Mouse (Mus musculus): ENCODE measurements around the gene Pla2r1. TPM values are rescaled to one million over a fixed set of nuclear protein-coding genes. Genes with fewer than 3 reads are reported as not detected.

Pla2r1 gene
- polyA plus RNA-seq, 1 experiment from 2014 or later: 1.0 TPM

- Histone ChIP-seq H3K27me3 (ENCODE audit: low read depth, poor library complexity, severe bottlenecking) (no peaks in the 10 kb centered on the region), H3K4me1 (peaks cover 6% of the 10 kb centered on the region), H3K36me3 (no peaks in the 10 kb centered on the region), H3K27ac (replicated peaks) (no peak overlapping the region), H3K9me3 (replicated peaks) (no peaks in the 10 kb centered on the region), H3K4me3 (no peak overlapping the region)
- WGBS: 90% methylated on average over 18 of the region's 18 CpGs
- DNase-seq (ENCODE audit: low spot score): no peak
These were observed 140.0 kb downstream of the Pla2r1 start for GRCm38 (mm10) chr2:60413006-60413650.

GRCm38 (mm10) chr2:60411181-60411580 lies 141.9 kb downstream of the Pla2r1 start:
- Histone ChIP-seq H3K27me3 (ENCODE audit: low read depth, poor library complexity, severe bottlenecking) (no peaks in the 10 kb centered on the region), H3K27ac (replicated peaks) (no peak overlapping the region), H3K36me3 (no peaks in the 10 kb centered on the region), H3K4me3 (no peak overlapping the region), H3K9me3 (replicated peaks) (no peaks in the 10 kb centered on the region), H3K4me1 (peaks cover 6% of the 10 kb centered on the region)
- no peak for DNase-seq (ENCODE audit: low spot score)
- WGBS: 89% methylated on average over 7 of the region's 7 CpGs

GRCm38 (mm10) chr2:60409989-60410763 lies 142.9 kb downstream of the Pla2r1 start:
- peaks cover 6% of the 10 kb centered on the region for H3K4me1 ChIP-seq
- no peaks in the 10 kb centered on the region for H3K27me3 ChIP-seq (ENCODE audit: low read depth, poor library complexity, severe bottlenecking)
- no peaks in the 10 kb centered on the region for H3K9me3 ChIP-seq (replicated peaks)
- H3K4me3 ChIP-seq: no peak overlapping the region
- 77% methylated on average over 11 of the region's 11 CpGs for WGBS
- no peak for DNase-seq (ENCODE audit: low spot score)
- no peaks in the 10 kb centered on the region for H3K36me3 ChIP-seq
- H3K27ac ChIP-seq (replicated peaks): no peak overlapping the region

DNA sequence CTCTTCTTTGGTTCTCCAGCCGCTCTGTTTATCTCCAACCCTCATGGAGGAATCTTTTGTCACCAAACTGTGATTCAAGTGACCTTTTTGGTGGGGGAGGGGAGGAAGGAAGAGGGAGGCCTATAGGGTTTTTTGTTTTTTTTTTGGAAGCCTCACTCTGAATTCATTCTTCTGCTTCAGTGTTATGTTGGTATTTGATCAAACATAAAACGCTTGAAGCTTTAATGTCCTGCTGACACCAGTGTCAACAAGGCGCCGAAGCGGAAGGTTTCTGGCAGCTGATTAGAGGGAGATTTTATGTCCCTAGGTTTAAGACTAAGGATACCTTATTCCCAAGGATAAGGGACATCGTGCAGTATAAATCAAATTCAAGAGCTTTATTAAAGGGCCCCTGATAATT lies 143.9 kb downstream of the Pla2r1 start:
- Histone ChIP-seq H3K4me3 (no peak overlapping the region), H3K36me3 (no peaks in the 10 kb centered on the region), H3K27ac (replicated peaks) (no peak overlapping the region), H3K4me1 (peaks cover 6% of the 10 kb centered on the region), H3K27me3 (ENCODE audit: low read depth, poor library complexity, severe bottlenecking) (no peaks in the 10 kb centered on the region), H3K9me3 (replicated peaks) (no peaks in the 10 kb centered on the region)
- DNase-seq (ENCODE audit: low spot score): no peak
- WGBS: 66% methylated on average over 6 of the region's 6 CpGs

DNA sequence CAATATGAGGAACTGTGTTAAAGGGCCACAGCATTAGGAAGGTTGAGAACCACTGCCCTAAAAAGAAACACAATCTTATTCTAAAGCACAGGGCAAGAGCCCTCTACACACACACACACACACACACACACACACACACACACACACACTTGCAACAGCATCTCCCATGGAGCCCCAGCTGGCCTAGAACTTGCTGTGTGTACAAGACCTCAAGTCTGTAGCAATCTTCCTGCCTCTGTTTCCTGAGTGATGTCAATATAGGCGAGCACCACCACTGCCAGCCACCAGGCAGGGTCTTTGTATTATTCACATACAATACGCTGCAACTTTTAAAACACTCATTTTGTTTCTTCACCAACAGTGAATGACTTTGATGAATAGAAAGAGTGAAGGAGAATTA lies 145.7 kb downstream of the Pla2r1 start:
- Histone ChIP-seq H3K4me1 (peaks cover 6% of the 10 kb centered on the region), H3K27me3 (ENCODE audit: low read depth, poor library complexity, severe bottlenecking) (no peaks in the 10 kb centered on the region), H3K36me3 (no peaks in the 10 kb centered on the region), H3K27ac (replicated peaks) (no peak overlapping the region), H3K4me3 (no peak overlapping the region), H3K9me3 (replicated peaks) (no peaks in the 10 kb centered on the region)
- DNase-seq (ENCODE audit: low spot score): no peak
- 93% methylated on average over 2 of the region's 2 CpGs for whole genome bisulfite sequencing

DNA sequence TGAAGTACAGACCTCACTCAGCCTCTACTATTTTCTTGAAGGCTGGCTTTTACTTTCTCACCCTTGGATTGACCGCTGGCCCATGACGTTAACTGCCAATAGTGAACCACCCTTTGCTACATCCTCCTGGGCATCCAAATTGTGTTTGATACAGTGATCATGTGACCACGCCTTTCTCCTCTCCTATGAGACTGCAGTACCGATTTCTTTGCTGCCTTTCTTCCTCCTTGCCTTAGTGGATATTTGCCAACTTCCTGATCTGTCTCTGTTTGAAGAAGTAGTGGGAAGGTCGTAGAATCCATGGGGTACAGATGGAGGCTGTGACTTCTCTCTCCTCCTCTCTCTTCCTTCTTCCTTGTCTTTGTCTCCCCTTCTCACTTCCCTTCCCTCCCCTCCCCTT lies 147.7 kb downstream of the Pla2r1 start:
- no peaks in the 10 kb centered on the region for H3K36me3 ChIP-seq
- H3K27ac ChIP-seq (replicated peaks): no peak overlapping the region
- WGBS: 96% methylated on average over 5 of the region's 5 CpGs
- DNase-seq (ENCODE audit: low spot score): no peak
- no peaks in the 10 kb centered on the region for H3K27me3 ChIP-seq (ENCODE audit: low read depth, poor library complexity, severe bottlenecking)
- no peak overlapping the region for H3K4me3 ChIP-seq
- H3K9me3 ChIP-seq (replicated peaks): no peaks in the 10 kb centered on the region
- H3K4me1 ChIP-seq: peaks cover 6% of the 10 kb centered on the region

DNA sequence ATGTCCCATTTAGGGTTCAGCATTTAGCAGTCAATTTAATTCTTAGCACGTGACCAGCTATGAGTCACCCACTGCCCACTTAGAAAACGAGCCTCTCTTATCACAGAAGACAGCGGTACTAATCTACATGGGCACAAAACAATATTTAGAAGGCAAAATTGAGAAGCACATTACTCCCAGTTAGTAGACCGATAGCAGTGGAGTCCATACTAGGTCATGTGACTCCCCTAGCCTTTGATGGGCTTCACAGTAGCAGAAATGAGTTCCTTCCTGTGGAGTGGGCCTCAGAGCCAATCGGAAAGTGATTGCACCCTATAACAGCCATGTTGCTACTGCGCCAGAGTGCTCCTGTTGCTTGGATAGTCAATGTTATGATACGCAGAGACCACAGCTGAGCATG lies 148.3 kb downstream of the Pla2r1 start:
- H3K9me3 ChIP-seq (replicated peaks): no peaks in the 10 kb centered on the region
- WGBS: 92% methylated on average over 7 of the region's 7 CpGs
- no peaks in the 10 kb centered on the region for H3K27me3 ChIP-seq (ENCODE audit: low read depth, poor library complexity, severe bottlenecking)
- no peaks in the 10 kb centered on the region for H3K36me3 ChIP-seq
- H3K4me3 ChIP-seq: no peak overlapping the region
- H3K27ac ChIP-seq (replicated peaks): no peak overlapping the region
- peaks cover 6% of the 10 kb centered on the region for H3K4me1 ChIP-seq
- no peak for DNase-seq (ENCODE audit: low spot score)

DNA sequence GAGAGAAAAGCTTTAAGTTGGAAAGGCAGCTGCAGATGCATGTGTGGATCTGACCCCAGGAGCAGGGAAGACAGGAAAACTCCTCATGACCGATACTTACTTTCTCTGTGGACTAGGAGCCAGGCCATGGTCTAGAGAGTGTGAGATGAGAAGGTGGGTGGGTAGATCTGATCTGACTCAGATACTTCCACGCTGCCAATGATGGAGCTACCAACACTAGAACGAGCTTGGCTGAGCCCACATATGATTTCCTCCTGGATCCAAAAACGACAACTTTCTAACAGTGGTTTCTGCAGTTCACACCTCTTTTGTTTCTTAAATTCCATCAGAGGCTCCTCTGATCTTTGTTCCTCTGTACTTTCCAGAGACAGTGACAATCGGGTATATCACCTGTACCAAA lies 151.4 kb downstream of the Pla2r1 start:
- H3K27me3 ChIP-seq (ENCODE audit: low read depth, poor library complexity, severe bottlenecking): no peaks in the 10 kb centered on the region
- no peaks in the 10 kb centered on the region for H3K4me1 ChIP-seq
- 85% methylated on average over 5 of the region's 5 CpGs for WGBS
- no peak overlapping the region for H3K27ac ChIP-seq (replicated peaks)
- no peak for DNase-seq (ENCODE audit: low spot score)
- no peak overlapping the region for H3K4me3 ChIP-seq
- H3K9me3 ChIP-seq (replicated peaks): no peaks in the 10 kb centered on the region
- no peaks in the 10 kb centered on the region for H3K36me3 ChIP-seq

DNA sequence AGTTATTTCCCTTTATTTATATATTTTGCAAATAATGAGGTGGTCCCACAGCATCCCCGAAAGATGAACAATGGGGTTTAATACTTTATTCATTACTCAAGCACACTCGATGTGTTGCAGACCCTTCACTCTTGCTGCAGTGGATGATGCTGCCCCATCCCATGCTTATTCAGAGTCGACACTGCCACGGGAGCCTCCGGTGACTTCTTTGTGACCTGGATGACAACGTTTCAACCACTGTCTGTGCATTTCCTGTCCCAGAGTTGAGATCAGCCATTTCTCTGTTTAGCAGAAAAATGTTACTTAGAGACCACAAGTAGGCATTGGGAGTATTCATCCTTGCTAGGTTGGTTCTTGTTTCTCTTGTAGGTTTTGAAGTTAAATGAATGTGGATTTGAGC lies 159.3 kb downstream of the Pla2r1 start:
- H3K4me3 ChIP-seq: no peak overlapping the region
- no peak overlapping the region for H3K27ac ChIP-seq (replicated peaks)
- no peaks in the 10 kb centered on the region for H3K9me3 ChIP-seq (replicated peaks)
- no peaks in the 10 kb centered on the region for H3K36me3 ChIP-seq
- H3K27me3 ChIP-seq (ENCODE audit: low read depth, poor library complexity, severe bottlenecking): no peaks in the 10 kb centered on the region
- WGBS: 80% methylated on average over 6 of the region's 6 CpGs
- no peak for DNase-seq (ENCODE audit: low spot score)
- no peaks in the 10 kb centered on the region for H3K4me1 ChIP-seq

GRCm38 (mm10) chr2:60392286-60392685 lies 160.8 kb downstream of the Pla2r1 start:
- no peak for DNase-seq (ENCODE audit: low spot score)
- Histone ChIP-seq H3K4me3 (no peak overlapping the region), H3K9me3 (replicated peaks) (no peaks in the 10 kb centered on the region), H3K27ac (replicated peaks) (no peak overlapping the region), H3K4me1 (no peaks in the 10 kb centered on the region), H3K36me3 (no peaks in the 10 kb centered on the region), H3K27me3 (ENCODE audit: low read depth, poor library complexity, severe bottlenecking) (no peaks in the 10 kb centered on the region)
- WGBS: 84% methylated on average over 4 of the region's 4 CpGs

- Histone ChIP-seq H3K27ac (replicated peaks) (no peak overlapping the region), H3K4me3 (no peak overlapping the region), H3K4me1 (peaks cover 13% of the 10 kb centered on the region), H3K36me3 (no peaks in the 10 kb centered on the region), H3K9me3 (replicated peaks) (no peaks in the 10 kb centered on the region), H3K27me3 (ENCODE audit: low read depth, poor library complexity, severe bottlenecking) (peaks cover 20% of the 10 kb centered on the region)
- 81% methylated on average over 3 of the region's 3 CpGs for WGBS
- no peak for DNase-seq (ENCODE audit: low spot score)
These were observed 165.7 kb downstream of the Pla2r1 start for GRCm38 (mm10) chr2:60387363-60387762.

DNA sequence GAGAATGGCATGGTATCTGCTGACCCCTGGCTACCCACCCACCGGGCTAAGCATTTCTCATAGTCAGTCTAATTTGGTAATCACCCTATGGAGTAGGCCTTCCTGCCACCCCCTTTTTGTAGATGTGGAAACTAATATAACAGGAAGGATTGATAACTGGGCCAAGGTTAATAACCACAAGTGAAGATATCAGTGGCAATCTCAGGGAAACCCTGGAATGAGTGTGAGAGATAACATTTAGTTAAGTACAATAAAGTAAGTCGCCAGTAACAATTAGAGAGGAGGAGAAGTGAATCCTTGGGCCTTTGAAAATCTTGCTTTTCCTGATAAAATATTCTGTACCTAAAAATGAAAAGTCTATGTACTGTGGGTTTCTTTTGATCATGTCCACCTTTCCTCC lies 166.3 kb downstream of the Pla2r1 start:
- Histone ChIP-seq H3K36me3 (no peaks in the 10 kb centered on the region), H3K4me3 (no peak overlapping the region), H3K9me3 (replicated peaks) (no peaks in the 10 kb centered on the region), H3K4me1 (peaks cover 15% of the 10 kb centered on the region), H3K27ac (replicated peaks) (no peak overlapping the region), H3K27me3 (ENCODE audit: low read depth, poor library complexity, severe bottlenecking) (peaks cover 25% of the 10 kb centered on the region)
- WGBS: 80% methylated on average over 2 of the region's 2 CpGs
- no peak for DNase-seq (ENCODE audit: low spot score)

DNA sequence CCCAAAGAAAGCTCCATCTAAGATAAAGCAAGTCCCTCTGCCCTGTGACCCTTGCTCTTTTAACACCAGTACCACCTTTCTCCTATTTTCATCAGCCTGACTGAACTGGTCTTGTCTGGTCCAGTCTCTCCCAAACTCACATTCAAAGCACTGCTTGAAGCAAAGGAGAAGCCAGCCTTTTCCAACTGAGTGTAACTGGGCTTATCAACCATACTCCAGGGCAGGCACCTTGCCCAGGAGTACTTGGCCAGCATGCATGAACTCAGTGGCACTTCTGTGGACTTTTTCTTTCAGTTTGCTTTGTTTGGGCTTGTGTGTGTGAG lies 168.4 kb downstream of the Pla2r1 start:
- no peaks in the 10 kb centered on the region for H3K9me3 ChIP-seq (replicated peaks)
- no peak overlapping the region for H3K27ac ChIP-seq (replicated peaks)
- peaks cover 15% of the 10 kb centered on the region for H3K4me1 ChIP-seq
- peaks cover 33% of the 10 kb centered on the region for H3K27me3 ChIP-seq (ENCODE audit: low read depth, poor library complexity, severe bottlenecking)
- no peak overlapping the region for H3K4me3 ChIP-seq
- H3K36me3 ChIP-seq: no peaks in the 10 kb centered on the region
- DNase-seq (ENCODE audit: low spot score): no peak
